Mouse (Mus musculus): ENCODE measurements around the gene Prdm13.

The Prdm13 gene

GRCm38 (mm10) chr4:21685595-21686091 lies at the start of gene Prdm13:
Gene Prdm13, minus strand, starts transcription at chr4:21685963.
- DNase-seq (ENCODE audit: extremely low spot score, low spot score): peak; percentile 81

GRCm38 (mm10) chr4:21727615-21728165 lies 41.9 kb upstream of the Prdm13 start, which contains the start of gene Ccnc:
Gene Ccnc, plus strand, starts transcription at chr4:21727701.
- DNase-seq (ENCODE audit: extremely low spot score, low spot score): peak; percentile 93

GRCm38 (mm10) chr4:21726912-21727614 lies 41.3 kb upstream of the Prdm13 start:
- peak; percentile 24 for DNase-seq (ENCODE audit: extremely low spot score, low spot score)

GRCm38 (mm10) chr4:21722752-21723334 lies 37.1 kb upstream of the Prdm13 start:
- no peak for DNase-seq (ENCODE audit: extremely low spot score, low spot score)

- peak; percentile 84 for DNase-seq (ENCODE audit: extremely low spot score, low spot score)
Observed at GRCm38 (mm10) chr4:21712147-21712546, 26.4 kb upstream of the Prdm13 start.

- no peak for DNase-seq (ENCODE audit: extremely low spot score, low spot score)
Observed at GRCm38 (mm10) chr4:21705046-21705445, 19.3 kb upstream of the Prdm13 start.

GRCm38 (mm10) chr4:21695638-21696254 lies 10.0 kb upstream of the Prdm13 start:
- peak; percentile 56 for DNase-seq (ENCODE audit: extremely low spot score, low spot score)

GRCm38 (mm10) chr4:21690221-21690620 lies 4.5 kb upstream of the Prdm13 start:
- DNase-seq (ENCODE audit: extremely low spot score, low spot score): peak; percentile 27

- peak; percentile 63 for DNase-seq (ENCODE audit: extremely low spot score, low spot score)
Observed at GRCm38 (mm10) chr4:21689492-21689941, 3.8 kb upstream of the Prdm13 start.

GRCm38 (mm10) chr4:21688703-21689200 lies 3.0 kb upstream of the Prdm13 start:
- peak; percentile 81 for DNase-seq (ENCODE audit: extremely low spot score, low spot score)

GRCm38 (mm10) chr4:21687783-21688702 lies 2.3 kb upstream of the Prdm13 start:
- peak; percentile 72 for DNase-seq (ENCODE audit: extremely low spot score, low spot score)

- peak; percentile 61 for DNase-seq (ENCODE audit: extremely low spot score, low spot score)
Observed at GRCm38 (mm10) chr4:21686934-21687333, 1.2 kb upstream of the Prdm13 start.

GRCm38 (mm10) chr4:21686416-21686815 lies 653 bp upstream of the Prdm13 start:
- peak; percentile 35 for DNase-seq (ENCODE audit: extremely low spot score, low spot score)

GRCm38 (mm10) chr4:21684341-21684970 lies 1.3 kb downstream of the Prdm13 start:
- peak; percentile 44 for DNase-seq (ENCODE audit: extremely low spot score, low spot score)

GRCm38 (mm10) chr4:21682421-21683150 lies 3.2 kb downstream of the Prdm13 start:
- peak; percentile 33 for DNase-seq (ENCODE audit: extremely low spot score, low spot score)

GRCm38 (mm10) chr4:21680971-21681370 lies 4.8 kb downstream of the Prdm13 start:
- DNase-seq (ENCODE audit: extremely low spot score, low spot score): peak; percentile 35

- DNase-seq (ENCODE audit: extremely low spot score, low spot score): peak; percentile 73
Observed at GRCm38 (mm10) chr4:21679624-21680480, 5.9 kb downstream of the Prdm13 start.

GRCm38 (mm10) chr4:21678975-21679623 lies 6.7 kb downstream of the Prdm13 start:
- DNase-seq (ENCODE audit: extremely low spot score, low spot score): peak; percentile 77
